Mouse (Mus musculus): Measurements from ENCODE around the gene Sf1. TPM values are rescaled to one million over a fixed set of nuclear protein-coding genes. Genes with fewer than 3 reads are reported as not detected.

Gene Sf1
- polyA plus RNA-seq, 1 experiment from 2014 or later: 88.7 TPM

- Histone ChIP-seq H3K4me2 (peak overlapping the region; percentile 26), H3K9me3 (replicated peaks) (no peaks in the 10 kb centered on the region), H3K4me3 (replicated peaks) (no peak overlapping the region), H3K36me3 (no peaks in the 10 kb centered on the region), H3K27ac (replicated peaks) (peak overlapping the region; percentile 96), H3K9ac (replicated peaks) (peak overlapping the region; percentile 26; the same call in 1 of the 2 replicates), H3K27me3 (replicated peaks) (no peaks in the 10 kb centered on the region), H3K4me1 (peaks cover 53% of the 10 kb centered on the region)
- 8% methylated on average over 9 of the region's 9 CpGs for WGBS
- ATAC-seq (ENCODE audit: low FRiP score): no peak
Measured at GRCm38 (mm10) chr19:6416124-6416770, 52.8 kb downstream of the Sf1 start.

- ATAC-seq (ENCODE audit: low FRiP score): no peak
- 50% methylated on average over 12 of the region's 12 CpGs for WGBS
- Histone ChIP-seq H3K9ac (replicated peaks) (0 out of 2 replicates have a peak overlapping the region, but pooled peaks have one; percentile 89), H3K36me3 (no peaks in the 10 kb centered on the region), H3K27me3 (replicated peaks) (no peaks in the 10 kb centered on the region), H3K9me3 (replicated peaks) (no peaks in the 10 kb centered on the region), H3K4me3 (replicated peaks) (no peak overlapping the region), H3K4me2 (peak overlapping the region; percentile 91), H3K27ac (replicated peaks) (peak overlapping the region; percentile 96), H3K4me1 (peaks cover 62% of the 10 kb centered on the region)
Measured at GRCm38 (mm10) chr19:6416894-6417761, 53.6 kb downstream of the Sf1 start.

- peak; percentile 93 for ATAC-seq (ENCODE audit: low FRiP score)
- no peaks in the 10 kb centered on the region for H3K9me3 ChIP-seq (replicated peaks)
- H3K27ac ChIP-seq (replicated peaks): peak within 1 kb of the TSS; percentile 96
- no peaks in the 10 kb centered on the region for H3K27me3 ChIP-seq (replicated peaks)
- peaks cover 74% of the 10 kb centered on the region for H3K4me1 ChIP-seq
- WGBS: 1% methylated on average over 43 of the region's 46 CpGs
- no peaks in the 10 kb centered on the region for H3K36me3 ChIP-seq
- H3K9ac ChIP-seq (replicated peaks): peak within 1 kb of the TSS; percentile 89
- H3K4me3 ChIP-seq (replicated peaks): peak within 1 kb of the TSS; percentile 67
- peak within 1 kb of the TSS; percentile 91 for H3K4me2 ChIP-seq
Measured at GRCm38 (mm10) chr19:6418233-6418879, 54.9 kb downstream of the Sf1 start, which contains the start of gene Nrxn2. Nrxn2 (plus strand) TSS chr19:6418731.

GRCm38 (mm10) chr19:6418984-6419692 is 55.6 kb downstream of the Sf1 start:
- Histone ChIP-seq H3K27ac (replicated peaks) (peak overlapping the region; percentile 96), H3K4me3 (replicated peaks) (peak overlapping the region; percentile 67), H3K9me3 (replicated peaks) (no peaks in the 10 kb centered on the region), H3K4me1 (peaks cover 82% of the 10 kb centered on the region), H3K9ac (replicated peaks) (peak overlapping the region; percentile 89), H3K36me3 (no peaks in the 10 kb centered on the region), H3K4me2 (peak overlapping the region; percentile 91), H3K27me3 (replicated peaks) (0 out of 2 replicates have a peak, but pooled peaks cover 3% of the 10 kb centered on the region)
- WGBS: 5% methylated on average over 17 of the region's 23 CpGs
- ATAC-seq (ENCODE audit: low FRiP score): peak; percentile 25

GRCm38 (mm10) chr19:6419805-6420310 is 56.4 kb downstream of the Sf1 start:
- Histone ChIP-seq H3K36me3 (no peaks in the 10 kb centered on the region), H3K9ac (replicated peaks) (peak overlapping the region; percentile 89), H3K4me3 (replicated peaks) (peak overlapping the region; percentile 67), H3K4me1 (peaks cover 89% of the 10 kb centered on the region), H3K4me2 (peak overlapping the region; percentile 91), H3K9me3 (replicated peaks) (no peaks in the 10 kb centered on the region), H3K27me3 (replicated peaks) (0 out of 2 replicates have a peak, but pooled peaks cover 3% of the 10 kb centered on the region), H3K27ac (replicated peaks) (peak overlapping the region; percentile 96)
- ATAC-seq (ENCODE audit: low FRiP score): no peak
- WGBS: 32% methylated on average over 9 of the region's 9 CpGs

GRCm38 (mm10) chr19:6420481-6421210 is 57.2 kb downstream of the Sf1 start:
- H3K27ac ChIP-seq (replicated peaks): peak overlapping the region; percentile 96; the same call in 1 of the 2 replicates
- WGBS: 51% methylated on average over 19 of the region's 19 CpGs

GRCm38 (mm10) chr19:6421211-6421590 is 57.7 kb downstream of the Sf1 start:
- no peaks in the 10 kb centered on the region for H3K36me3 ChIP-seq
- peaks cover 89% of the 10 kb centered on the region for H3K4me1 ChIP-seq
- no peaks in the 10 kb centered on the region for H3K9me3 ChIP-seq (replicated peaks)
- no peak for ATAC-seq (ENCODE audit: low FRiP score)
- H3K27me3 ChIP-seq (replicated peaks): 0 out of 2 replicates have a peak, but pooled peaks cover 3% of the 10 kb centered on the region
- H3K4me2 ChIP-seq: peak overlapping the region; percentile 91
- WGBS: 71% methylated on average over 9 of the region's 9 CpGs
- H3K27ac ChIP-seq (replicated peaks): no peak overlapping the region
- peak overlapping the region; percentile 30; the same call in 1 of the 2 replicates for H3K9ac ChIP-seq (replicated peaks)
- H3K4me3 ChIP-seq (replicated peaks): peak overlapping the region; percentile 67

More at GRCm38 (mm10) chr19:6420481-6421210, 57.2 kb downstream of the Sf1 start:
- peak overlapping the region; percentile 89 for H3K9ac ChIP-seq (replicated peaks)
- H3K9me3 ChIP-seq (replicated peaks): no peaks in the 10 kb centered on the region
- H3K4me2 ChIP-seq: peak overlapping the region; percentile 91
- H3K27me3 ChIP-seq (replicated peaks): 0 out of 2 replicates have a peak, but pooled peaks cover 3% of the 10 kb centered on the region
- peak overlapping the region; percentile 67 for H3K4me3 ChIP-seq (replicated peaks)
- H3K36me3 ChIP-seq: no peaks in the 10 kb centered on the region
- ATAC-seq (ENCODE audit: low FRiP score): no peak
- peaks cover 89% of the 10 kb centered on the region for H3K4me1 ChIP-seq

- Histone ChIP-seq H3K27me3 (replicated peaks) (peaks cover 6% of the 10 kb centered on the region; the same call in 1 of the 2 replicates), H3K9me3 (replicated peaks) (no peaks in the 10 kb centered on the region), H3K4me2 (no peak overlapping the region), H3K27ac (replicated peaks) (no peak overlapping the region; the same call in 1 of the 2 replicates), H3K4me1 (peaks cover 89% of the 10 kb centered on the region), H3K9ac (replicated peaks) (no peak overlapping the region), H3K36me3 (no peaks in the 10 kb centered on the region), H3K4me3 (replicated peaks) (no peak overlapping the region)
- ATAC-seq (ENCODE audit: low FRiP score): no peak
- WGBS: 59% methylated on average over 7 of the region's 7 CpGs
Measured at GRCm38 (mm10) chr19:6422014-6422413, 58.5 kb downstream of the Sf1 start.

GRCm38 (mm10) chr19:6423241-6423640 is 59.8 kb downstream of the Sf1 start:
- 80% methylated on average over 16 of the region's 16 CpGs for WGBS

GRCm38 (mm10) chr19:6424137-6424881 is 60.8 kb downstream of the Sf1 start:
- Histone ChIP-seq H3K27me3 (replicated peaks) (peaks cover 27% of the 10 kb centered on the region), H3K4me1 (peaks cover 97% of the 10 kb centered on the region), H3K9me3 (replicated peaks) (no peaks in the 10 kb centered on the region), H3K4me2 (no peak overlapping the region), H3K36me3 (peaks cover 5% of the 10 kb centered on the region; the same call in 1 of the 2 replicates), H3K9ac (replicated peaks) (no peak overlapping the region), H3K27ac (replicated peaks) (no peak overlapping the region), H3K4me3 (replicated peaks) (no peak overlapping the region)
- ATAC-seq (ENCODE audit: low FRiP score): no peak
- 52% methylated on average over 8 of the region's 8 CpGs for WGBS

More at GRCm38 (mm10) chr19:6423241-6423640, 59.8 kb downstream of the Sf1 start:
- Histone ChIP-seq H3K4me3 (replicated peaks) (no peak overlapping the region), H3K27ac (replicated peaks) (no peak overlapping the region), H3K36me3 (no peaks in the 10 kb centered on the region), H3K4me1 (peaks cover 89% of the 10 kb centered on the region), H3K9me3 (replicated peaks) (no peaks in the 10 kb centered on the region), H3K27me3 (replicated peaks) (peaks cover 17% of the 10 kb centered on the region), H3K9ac (replicated peaks) (no peak overlapping the region), H3K4me2 (no peak overlapping the region)
- ATAC-seq (ENCODE audit: low FRiP score): no peak
